Mouse (Mus musculus) CD4-positive, CD25-positive, alpha-beta regulatory T cell, adult 2 months (primary cell): ENCODE measurements at regions not wholly inside any gene's neighbourhood (a gene's known extent, or its start where the extent isn't known, plus 50 kb on each side); places are given as distances from the start of the nearest gene placed in this dataset.

Experiments
- DNase-seq: peaks from one replicate; pipeline ENCODE4 v3.0.0-alpha.2; 2012; ENCODE audit warnings: low read depth, low spot score

DNA sequence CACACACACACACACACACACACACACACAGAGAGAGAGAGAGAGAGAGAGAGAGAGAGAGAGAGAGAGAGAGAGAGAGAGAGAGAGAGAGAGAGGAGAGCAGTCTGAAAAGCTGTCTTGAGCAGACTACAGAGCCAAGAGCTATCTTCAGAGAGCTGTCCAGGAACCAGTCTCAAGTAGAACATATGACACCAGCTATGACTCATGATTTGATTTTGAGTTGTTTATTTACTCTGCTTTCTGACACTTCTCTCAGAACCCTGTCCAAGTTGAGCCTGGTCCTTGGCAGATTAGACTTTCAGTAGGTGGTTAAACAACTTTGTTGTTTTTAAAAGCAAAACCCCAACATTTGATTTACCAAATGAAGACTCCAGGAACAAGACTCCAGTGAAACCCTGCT lies 420.8 kb upstream of the Lcorl start:
- DNase-seq = no peak

DNA sequence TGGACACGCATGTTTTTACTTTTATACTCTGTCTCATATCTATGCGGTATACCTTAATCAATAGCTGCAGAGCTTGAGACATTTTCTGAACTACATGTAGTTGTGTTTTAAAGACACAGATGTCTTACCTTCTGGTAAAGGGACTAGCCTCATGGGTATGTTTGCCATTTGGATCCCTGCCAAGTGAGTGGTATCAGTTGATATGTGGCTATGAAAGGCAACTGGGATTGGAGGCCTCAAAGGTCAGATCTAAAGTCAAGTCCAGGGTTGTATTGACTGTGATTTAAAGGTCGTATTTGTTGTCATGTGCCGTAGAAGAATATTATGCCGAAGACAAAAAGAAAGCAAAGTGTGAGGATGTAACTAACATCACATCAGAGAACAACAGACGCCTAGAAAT lies 399.3 kb upstream of the Lcorl start:
- DNase-seq = no peak

DNA sequence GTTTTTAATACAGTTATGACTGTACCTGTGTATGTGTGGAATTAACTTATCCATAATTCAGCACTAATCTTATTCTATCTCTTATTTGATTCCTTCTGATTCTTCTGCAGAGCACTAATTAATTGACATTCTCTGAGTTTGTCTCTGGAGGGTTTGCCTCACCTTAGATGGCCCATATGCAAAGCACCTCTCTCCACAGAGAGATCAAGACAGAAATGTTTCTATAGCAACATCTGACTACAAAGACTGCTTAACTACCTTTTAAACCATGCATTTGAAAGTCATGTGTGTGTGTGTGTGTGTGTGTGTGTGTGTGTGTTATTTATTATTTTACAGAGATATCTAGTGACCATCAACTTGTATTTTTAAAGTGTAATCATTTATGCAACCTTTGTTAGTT lies 396.5 kb upstream of the Lcorl start:
- DNase-seq = no peak

DNA sequence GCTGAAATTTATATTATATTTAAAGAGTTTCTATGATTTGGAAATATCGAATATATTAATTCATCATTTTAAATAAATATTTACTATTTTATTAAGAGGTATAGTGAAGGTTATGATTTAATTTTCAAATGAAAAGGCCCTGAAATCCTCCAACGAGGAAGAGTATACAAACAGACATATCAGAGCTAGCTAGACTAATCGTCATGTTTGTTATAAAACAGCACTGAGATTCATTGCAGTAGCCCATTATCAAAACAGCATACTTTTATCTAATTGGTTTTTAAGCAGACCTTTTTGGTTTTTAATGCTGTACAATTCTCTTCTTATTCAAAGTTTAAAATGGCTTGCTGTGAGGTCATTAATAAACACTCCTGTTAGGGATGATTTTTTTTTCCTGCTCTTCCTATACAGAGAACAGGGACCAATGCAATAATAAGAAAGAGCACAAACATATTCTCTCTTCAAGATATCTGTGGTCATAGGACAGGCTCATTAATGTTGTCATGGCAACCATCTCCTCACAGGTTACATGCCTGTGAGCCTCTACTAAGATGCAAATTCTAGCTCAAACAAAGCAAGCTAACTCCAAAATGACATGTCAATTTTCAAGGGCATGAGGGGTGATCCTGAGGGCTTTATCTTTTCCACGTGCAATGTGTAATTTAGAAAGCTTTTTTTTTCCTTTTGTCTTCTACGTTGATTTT lies 378.1 kb upstream of the Lcorl start:
- no peak for DNase-seq

DNA sequence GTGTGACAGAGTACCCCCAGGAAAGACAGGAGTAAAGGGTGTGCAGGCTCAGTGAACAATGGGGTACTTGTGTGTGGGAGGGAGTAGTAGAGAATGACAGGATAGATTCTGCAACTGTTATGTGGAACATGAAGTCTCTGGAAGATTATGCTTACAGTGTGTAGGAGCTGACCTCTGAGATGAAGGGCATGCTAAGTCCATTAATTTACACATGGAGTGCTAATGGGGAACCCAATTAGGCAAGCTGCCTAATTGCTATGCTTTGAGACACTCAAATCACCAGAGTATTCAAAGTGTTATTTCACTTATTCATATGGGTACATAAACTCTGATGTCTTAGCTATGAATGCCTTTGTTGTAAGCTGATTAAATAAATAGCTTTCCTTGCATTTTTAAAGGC lies 375.4 kb upstream of the Lcorl start:
- DNase-seq = no peak

DNA sequence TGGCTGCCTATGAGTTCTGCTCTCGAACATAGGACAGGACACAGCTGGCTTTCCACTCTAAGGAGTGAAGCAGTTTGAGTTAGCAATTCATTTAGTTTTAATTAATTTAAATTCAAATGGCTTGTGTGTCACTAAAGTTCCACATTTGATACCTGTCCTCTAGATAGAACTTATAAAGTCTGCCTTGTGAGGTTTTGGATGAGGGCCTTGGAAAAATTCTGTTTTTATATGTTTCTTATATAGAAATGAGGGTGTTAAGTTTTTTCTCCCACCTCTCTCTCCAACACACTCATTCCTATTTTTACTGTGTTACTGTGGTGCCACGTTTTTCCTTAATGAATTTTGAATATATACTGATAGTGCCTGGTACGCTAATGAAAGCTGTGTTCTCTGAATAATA lies 371.3 kb upstream of the Lcorl start:
- DNase-seq = no peak

DNA sequence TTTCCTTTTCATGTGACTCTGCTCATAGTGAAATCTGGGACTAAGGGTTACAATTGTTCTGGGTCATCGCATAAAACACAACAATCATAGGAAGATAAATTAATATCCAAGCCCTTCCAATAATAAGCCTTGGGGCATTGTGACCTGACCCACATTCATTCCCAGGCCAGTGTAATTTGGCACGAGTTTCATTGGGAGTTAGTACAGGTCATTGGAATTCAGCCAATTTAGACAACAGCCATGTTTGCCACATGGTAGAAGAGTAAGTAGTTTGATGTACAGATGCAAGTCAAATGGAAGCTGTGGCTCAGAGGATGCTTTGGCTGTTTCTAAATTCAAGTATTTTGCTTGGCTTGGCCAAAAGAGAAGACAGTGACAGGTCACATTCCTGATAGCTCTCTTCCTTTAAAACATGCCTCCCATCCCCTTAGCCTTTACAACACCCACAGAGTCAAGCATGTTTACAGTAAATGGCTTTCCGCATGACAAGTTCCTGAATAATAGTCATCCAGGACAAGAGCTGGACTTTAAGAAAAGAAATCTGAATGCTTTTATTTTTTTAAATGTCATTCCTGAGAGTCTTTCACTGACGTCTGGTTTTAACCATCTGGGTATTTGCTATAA lies 355.5 kb upstream of the Lcorl start:
- no peak for DNase-seq

DNA sequence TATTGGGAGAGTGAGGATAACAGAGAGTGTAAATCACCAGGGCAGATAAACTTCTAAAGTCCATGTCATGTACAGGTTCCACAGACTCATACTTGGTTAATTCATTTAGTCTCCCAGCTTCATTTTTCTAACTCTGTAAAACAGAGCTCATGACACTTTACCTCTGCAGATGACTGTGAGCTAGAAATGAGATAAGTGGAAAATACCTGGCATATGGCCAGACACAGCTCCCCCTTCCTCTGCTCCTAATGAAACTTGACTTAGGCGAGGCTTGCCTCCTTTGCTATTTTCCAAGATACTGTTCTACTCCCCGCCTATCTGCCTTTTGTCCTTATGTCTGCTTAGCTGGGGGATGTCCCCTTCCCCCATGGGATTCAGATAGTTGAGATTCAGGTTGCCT lies 351.7 kb upstream of the Lcorl start:
- DNase-seq = no peak

DNA sequence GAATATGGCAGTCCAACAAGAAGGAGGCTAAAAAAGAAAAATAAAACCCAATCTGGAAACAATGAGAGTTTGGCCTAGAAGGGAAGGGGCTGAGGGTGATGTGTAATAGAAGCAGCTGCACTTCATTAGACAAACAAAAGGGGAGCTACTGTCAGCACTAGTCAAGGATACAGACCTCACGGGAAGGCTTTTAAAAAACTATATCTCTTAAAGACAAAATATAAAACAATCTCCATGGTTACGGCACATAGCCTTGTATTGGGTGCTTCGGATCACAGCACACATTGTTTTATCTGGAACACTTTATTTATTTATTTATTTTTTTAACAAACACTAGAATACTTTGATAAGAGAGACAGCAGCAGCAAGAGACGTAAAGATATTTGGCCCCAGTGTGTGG lies 346.3 kb upstream of the Lcorl start:
- DNase-seq = no peak

DNA sequence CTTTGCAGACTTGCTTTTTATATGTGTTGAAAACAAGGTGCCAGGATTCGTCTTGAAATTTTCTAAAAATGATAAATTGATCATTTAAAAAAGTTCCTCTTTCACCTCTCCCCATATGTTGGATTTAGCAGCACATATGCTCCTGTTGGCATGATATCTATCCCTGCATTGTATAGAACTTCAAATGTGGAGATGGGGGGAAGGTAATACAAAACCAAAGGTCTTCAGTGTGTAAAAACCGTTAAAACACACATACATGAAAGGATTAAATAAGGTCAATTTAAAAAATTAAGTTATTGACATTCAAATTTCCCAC lies 345.0 kb upstream of the Lcorl start:
- DNase-seq = no peak

DNA sequence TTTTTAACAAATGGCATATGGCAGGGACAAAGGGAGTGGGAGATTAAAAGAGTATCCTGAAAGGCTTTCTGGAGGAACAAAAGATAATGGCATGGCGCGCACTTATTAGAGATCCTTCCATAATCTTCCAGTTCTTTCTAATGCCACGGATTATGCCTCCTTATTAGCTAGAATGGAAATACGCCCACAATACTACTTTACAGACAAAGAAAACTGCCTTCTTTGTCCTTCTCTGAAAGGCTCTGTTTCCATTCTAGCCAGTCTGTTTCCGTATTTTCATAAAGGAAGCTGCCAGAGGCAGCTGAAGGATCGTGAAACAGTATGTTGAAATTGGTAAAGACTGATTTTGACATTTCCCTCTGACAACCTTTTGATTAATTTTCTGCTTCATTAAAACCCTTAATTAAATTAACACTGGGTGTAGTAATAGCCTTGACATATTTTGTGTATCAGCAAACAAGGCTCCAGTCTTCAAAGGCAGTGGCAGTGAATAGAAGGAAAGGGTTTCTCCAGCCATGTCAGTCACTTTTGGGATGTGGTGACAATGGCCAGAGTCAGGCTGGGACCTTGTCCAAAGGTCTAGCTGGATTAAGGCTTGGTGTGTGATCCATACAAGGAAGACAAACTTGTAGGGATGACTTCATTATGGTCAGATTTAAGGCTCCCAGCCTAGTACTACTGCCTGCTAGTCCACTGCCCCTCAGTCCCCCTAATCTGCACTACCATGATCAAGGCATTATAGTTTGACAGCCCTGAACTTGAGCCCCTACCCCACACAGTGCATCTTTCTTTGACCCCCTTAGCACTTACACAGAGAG lies 344.4 kb upstream of the Lcorl start:
- DNase-seq = no peak

DNA sequence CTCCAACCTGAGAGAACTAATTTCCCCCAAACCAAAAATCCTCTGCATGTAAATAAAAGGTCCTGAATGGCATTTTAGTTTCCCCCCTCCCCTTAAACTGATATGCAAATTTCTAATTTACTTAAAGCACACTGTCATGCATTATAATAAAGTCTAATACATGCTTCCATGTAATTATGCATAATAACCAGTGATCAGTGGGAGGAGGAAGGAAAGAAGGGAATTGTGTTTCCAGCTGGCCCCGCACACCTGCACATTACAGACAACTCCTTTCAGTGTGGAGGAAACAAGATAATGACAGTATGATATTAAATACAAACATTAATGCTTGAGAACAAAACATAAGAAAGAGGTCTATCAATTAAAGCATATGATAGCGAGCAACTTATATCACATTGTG lies 329.5 kb upstream of the Lcorl start:
- no peak for DNase-seq

DNA sequence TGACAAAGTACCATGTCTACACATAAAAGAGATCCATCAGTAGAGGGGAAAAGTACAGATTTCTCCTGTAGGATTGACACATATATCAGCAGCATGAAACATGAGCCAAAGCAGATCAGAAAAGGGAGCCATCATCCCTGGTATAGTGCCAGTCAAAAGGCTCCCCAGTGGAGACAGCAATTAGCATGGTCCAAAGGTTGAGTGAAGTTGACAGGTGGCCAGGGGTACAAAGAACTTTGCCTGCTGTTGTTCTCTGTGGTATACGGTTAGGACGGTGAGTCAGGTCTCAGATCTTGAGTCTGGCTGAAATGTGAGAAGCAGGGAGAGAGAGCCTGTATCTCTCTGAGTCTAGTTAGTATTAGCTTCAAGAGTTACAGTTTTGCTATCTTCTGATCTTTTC lies 324.7 kb upstream of the Lcorl start:
- no peak for DNase-seq

DNA sequence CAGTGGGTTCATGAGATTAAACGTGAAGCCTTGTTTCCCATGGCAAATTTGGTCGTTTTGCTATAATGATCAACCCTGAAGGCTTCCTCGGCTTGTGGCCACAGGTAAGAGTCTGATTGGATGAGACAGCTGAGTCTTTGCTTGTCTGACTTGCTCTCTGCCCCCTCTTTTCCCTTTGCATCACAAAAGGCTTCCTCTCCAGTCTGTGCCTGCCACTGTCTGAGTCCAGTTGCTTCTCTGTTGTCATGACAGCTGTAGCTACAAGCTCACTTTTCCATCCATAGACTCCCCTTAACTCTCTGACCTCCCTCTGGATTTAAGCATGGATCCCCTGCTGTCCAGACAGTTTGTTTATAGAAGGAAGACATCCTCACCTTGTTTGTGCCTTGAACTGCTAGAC lies 314.9 kb upstream of the Lcorl start:
- DNase-seq = no peak

DNA sequence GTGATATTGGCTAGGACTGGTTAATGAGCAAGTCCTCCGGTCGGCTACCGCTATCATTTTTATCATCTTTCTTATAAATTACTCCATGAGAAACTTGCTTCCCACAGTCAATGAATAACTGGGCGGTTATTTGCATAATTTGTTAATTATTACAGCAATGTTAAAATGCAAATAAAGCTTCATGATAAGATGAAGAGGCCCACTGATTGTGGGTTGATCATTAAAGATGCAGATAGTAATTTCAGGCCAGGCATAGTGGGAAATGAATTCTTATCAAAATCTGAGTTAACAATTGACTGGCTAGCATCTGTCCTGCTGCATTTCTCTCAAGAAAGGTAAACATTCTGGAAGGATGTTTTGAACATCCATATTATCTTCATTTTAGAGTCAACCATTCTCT lies 303.4 kb upstream of the Lcorl start:
- no peak for DNase-seq

DNA sequence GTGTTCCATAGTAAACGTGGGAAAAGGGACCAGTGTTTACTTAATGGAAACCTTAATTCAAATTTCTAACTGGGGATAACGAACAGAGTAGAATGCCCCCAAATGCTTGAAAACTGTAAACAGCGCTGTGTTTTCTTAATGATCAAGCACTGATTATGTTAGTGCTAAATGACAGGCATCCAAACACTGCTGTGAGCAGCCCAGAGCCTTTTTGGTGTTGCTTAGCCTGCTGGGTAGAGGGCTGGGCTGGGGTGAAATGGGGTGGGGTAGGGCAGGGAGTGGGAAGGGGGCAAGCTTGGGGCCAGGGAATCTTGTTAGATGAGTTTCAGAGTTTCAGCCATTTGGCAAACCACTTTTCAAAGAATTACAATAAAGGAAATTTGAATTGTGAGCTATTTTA lies 294.6 kb upstream of the Lcorl start:
- no peak for DNase-seq

DNA sequence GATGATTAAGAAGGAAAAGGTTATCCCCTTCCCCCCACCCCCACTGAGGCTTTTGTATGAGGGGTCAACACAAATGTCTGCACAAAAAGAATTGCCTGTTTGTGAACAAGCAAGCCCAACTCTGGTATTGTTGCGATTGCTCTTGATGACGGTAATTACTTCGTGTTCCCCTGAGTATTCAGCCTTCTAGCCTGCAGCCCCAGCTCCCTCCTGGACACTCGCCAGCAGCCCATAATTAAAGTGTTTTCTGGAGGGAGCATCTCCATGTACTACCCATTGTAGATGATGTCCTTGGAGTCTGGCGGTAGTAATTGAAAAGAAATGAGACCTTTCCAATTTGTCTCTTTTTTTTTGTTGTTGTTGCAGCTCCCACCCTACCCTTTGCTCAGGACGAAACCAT lies 293.4 kb upstream of the Lcorl start:
- no peak for DNase-seq

DNA sequence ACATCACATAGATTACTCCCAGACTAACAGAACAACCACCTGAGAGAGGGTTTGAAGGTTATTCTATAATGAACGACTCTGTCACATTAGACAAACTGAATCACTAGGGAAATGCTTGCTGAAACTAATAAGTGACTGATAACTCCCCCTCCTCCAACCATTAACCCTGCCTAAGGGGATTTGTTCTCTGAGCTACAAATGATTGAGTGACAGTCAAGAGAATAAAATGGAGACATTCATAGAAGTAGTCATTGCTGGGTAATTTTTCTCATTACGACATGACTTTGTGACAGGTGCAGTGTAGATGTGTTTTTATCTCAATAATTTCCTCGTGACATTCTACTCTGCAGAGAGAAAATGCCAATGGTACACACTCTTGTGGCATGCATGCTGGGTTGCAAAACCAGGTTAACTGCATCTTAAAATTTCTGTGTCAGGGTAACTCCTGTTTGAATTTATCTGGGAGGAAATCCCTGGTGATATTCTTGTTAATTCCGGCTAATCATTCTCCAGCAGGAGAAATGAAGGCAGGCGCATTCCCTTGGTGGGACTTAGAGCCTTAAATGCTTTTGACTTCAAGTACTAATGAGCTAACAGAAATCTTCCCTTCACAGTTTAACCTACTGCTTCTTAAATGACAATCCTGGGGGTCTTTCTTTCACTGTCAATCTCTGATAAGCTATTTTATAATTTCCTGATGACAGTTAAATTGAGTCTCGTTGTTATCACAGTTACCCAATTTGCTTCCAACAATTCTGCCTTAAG lies 292.6 kb upstream of the Lcorl start:
- DNase-seq = no peak

DNA sequence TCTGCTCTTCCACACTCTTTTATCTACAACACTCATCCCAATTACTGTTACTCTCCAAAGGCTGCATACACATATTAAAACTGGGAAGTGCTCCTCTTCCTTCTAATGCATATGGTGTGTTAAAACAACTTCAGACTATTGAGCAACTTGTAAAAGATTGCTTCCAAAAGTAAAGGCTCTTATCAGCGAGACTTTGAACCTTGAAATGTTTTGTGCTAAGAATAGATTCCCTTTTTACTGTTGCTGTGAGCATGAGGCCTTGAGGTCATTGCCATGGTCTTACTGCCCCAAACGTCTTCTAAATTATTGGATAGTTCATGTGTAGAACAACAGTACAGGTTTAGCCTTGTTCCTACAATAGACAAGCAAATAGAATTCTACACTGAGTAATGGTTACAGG lies 281.6 kb upstream of the Lcorl start:
- DNase-seq = no peak

DNA sequence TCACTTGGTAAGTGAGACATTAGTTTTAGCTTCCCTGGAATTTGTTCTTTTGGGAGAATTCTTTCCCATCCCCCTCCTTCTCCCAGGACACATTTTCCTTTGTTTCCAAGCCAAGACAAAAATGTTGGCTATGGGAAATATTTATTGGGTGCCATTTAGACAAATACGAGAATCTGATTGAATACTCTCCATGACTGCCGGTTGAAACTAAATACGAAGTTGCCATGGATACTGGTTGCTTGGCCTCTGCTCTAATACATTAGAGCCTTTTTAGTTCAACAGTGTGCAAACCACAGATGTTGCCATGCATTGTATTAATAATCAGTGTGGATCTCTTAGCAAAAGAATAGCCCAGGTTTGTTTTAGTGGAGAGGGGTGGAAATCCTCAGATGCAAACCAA lies 280.3 kb upstream of the Lcorl start:
- no peak for DNase-seq

DNA sequence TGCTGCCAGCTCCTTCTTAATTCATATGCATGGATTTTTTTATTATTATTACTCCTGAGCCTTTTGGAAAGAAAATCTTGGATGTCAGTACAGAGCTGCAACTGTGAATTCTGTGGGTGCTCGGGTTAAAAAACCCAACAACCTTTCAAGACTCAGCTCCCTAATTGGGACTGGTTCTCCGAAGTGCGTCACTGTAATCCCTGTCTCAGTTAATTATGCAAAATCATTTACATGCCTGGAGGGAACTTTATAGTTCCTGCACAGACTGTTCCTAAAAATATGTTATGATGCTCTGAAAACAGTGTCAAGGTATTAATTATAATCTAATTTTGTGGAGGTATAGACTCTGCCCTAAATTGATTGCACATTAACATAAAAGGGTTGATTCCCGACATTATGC lies 250.6 kb upstream of the Lcorl start:
- no peak for DNase-seq

DNA sequence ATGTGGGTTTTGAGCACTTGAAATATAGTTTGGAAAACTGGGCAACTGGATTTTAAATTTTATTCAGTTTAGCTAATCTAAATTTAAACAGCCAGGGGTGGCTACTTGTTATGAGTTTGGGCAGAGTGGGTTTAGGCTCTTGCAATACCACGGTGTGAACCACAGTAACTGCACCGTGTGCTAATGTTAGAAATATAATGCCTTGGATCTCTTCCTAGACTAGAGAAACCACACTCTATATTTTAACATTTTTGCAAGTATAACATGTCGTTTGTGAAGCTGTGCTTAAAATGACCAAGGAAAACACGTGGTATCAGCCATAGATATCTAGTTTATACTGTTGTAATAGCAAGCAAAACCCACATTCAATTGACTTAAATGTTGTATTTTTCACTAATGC lies 245.9 kb upstream of the Lcorl start:
- no peak for DNase-seq

DNA sequence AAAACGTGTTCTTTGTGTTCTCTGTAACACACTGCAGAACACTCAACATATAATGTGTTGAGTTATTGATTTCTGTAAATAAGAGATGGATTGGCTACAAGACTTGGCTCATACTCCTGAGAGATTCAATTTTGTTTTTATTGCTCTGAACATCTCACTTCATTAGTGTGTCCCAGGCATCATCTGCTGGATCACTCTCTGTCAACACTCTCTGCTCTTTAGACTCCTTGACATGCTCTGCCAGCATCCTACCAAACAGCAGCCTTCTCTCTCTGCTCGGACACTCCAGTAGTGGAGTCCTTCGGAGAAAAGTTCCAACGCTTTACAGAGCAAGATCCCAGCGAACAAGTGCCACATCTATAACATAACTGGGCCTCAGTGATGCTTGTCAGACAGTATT lies 235.1 kb upstream of the Lcorl start:
- no peak for DNase-seq
